Mouse (Mus musculus): ENCODE results near the gene Slc7a7. TPM values are rescaled to one million over a fixed set of nuclear protein-coding genes. Genes with fewer than 3 reads are reported as not detected.

The Slc7a7 gene
- total RNA-seq, 2 experiments from 2014 or later: 3.1 to 5.5 TPM

GRCm38 (mm10) chr14:54412629-54413170, 4.9 kb downstream of the Slc7a7 start:
- no peak for DNase-seq

DNA sequence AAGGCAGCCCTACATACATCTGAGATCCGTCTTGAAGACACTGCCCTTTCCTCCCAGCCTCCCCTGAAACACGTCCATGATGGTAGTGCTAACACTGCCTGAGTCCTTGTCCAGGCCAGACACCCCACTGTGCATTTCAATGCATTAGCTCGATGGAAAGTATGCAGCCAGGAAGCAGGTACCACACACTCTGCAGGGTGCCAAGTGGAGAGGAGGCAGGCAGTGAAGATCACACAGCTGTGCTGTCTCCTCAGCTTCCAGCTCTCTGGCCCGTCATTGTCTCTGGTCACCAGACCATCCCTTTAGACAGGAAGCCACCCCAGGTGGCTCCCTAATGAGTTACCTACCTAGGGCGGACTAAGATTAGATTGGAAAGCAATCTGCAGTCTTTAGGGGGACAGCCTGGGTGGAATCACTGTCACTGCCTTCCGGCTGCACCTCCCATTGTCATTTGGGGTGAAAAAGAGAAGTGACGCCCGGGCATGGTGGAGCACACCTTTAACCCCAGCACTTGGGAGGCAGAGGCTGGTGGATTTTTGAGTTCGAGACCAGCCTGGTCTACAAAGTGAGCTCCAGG, 5.5 kb downstream of the Slc7a7 start:
- DNase-seq: no peak

- DNase-seq: no peak
Measured at GRCm38 (mm10) chr14:54409980-54410810, 7.4 kb downstream of the Slc7a7 start.

DNA sequence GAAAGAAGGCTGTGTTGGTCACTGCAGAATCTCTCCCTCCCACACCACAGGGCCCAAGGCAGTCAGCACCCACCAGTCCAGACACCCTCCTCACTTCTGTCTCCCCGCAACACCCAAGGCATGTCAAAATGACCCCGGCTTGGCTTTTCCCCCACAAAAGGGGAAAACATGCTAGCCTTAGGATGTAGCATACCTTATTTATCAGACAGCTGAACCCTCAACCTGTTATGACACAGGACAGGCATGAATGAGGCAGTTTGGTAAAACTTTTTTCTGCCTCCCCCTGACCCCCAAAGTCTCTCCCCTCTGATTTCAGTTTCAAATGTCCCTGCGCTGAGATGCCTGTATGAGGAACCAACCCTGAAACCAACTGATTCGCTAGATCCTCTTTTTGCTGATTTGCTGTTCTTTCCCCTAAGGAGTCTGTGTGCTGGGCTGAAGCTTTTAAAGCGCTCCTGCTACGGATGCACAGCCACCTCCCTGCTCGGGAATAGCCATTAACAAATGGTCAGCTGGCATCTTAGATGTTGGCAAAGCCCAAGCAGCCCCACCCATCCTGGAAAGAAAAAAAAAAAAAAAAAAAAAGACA, 8.4 kb downstream of the Slc7a7 start:
- DNase-seq: no peak

GRCm38 (mm10) chr14:54408336-54409056, 9.1 kb downstream of the Slc7a7 start:
- DNase-seq: no peak

DNA sequence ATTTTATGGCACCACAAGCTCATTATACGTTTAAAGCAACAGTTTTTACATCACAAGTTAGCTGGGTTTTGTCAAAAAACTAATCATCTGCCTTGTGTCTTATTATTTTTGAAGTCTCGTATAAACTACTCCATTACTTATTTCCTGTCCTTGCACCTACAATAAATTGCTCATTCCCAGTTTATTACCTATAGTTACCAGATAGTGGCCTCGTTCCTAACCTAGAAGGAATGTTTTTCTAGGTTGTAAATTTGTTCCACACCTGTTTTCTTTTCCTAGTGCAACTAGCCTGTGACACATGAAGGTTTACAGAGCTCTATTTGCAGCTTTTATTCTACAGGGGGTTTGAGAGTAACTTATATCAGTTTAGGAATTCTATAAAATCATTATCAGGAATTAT, 15.9 kb downstream of the Slc7a7 start:
- DNase-seq: no peak

GRCm38 (mm10) chr14:54398921-54399382, 18.6 kb downstream of the Slc7a7 start:
- DNase-seq: no peak

DNA sequence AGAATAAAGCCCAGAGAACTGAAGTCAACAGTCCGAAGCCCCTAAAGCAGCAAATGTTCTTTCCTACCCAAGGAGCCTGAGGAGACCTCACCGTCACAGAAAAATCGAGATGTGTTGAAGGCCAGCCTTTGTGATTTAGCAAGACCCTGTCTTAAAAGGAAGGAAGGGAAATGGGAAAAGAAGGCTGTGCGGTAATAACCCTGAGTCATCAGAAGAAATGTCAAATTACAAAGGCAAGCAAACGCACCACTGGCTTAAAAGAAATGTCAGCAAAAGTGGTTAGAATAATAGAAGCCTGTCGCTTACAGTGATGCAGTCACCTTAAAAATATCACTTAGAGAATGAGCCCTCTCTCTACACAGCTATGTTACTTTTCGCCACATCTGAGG, 19.1 kb downstream of the Slc7a7 start:
- DNase-seq: no peak

DNA sequence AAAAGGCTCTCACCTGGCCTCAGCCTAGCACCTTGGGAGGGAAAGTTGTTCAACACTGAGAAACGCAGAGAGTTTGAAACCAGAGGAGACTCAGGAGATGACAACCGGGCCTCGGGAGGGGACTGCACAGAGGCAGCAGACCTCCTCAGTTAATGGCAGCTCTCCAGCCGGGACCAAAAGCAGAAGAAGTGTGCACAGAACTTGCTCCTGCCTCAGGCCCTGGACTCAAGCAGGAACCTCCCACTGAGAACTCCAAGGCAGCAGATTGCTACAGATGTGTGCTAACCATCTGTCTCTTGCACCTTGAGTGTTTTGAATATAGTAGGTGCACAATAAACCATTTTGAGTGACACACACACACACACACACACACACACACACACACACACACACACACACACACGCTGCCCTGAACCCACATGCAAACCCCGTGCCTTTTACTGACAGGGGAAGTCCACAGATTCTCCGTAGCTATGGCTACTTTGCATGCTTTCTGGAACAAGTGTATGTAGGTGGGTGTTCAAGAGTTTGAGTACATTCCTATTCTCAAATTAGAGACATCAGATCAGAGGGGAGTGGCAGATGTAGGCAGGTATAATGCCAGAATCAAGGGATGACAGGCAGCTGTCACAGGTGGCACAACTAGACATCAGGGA, 19.6 kb downstream of the Slc7a7 start:
- DNase-seq: no peak

- DNase-seq: no peak
Measured at GRCm38 (mm10) chr14:54396685-54397084, 20.9 kb downstream of the Slc7a7 start.

DNA sequence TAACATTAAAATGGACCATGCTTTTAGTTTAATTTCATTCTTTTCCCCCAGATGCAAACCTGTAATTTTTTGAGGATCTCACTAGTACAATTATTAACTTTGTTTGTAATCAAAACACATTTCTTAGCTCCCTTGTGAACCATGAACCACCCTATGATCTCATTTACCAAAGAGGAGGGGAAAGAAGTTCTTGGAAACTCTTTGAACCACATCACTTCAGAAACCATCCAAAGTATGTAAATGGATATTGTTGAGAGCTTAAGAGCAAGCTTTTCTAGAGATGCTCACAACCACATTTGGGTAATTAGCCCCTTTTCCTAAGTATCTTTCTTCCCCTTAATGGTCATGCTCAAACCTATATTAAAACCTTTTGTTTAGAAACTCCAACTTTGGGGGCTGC, 23.3 kb downstream of the Slc7a7 start:
- no peak for DNase-seq

GRCm38 (mm10) chr14:54393794-54394193, 23.8 kb downstream of the Slc7a7 start:
- DNase-seq: no peak

DNA sequence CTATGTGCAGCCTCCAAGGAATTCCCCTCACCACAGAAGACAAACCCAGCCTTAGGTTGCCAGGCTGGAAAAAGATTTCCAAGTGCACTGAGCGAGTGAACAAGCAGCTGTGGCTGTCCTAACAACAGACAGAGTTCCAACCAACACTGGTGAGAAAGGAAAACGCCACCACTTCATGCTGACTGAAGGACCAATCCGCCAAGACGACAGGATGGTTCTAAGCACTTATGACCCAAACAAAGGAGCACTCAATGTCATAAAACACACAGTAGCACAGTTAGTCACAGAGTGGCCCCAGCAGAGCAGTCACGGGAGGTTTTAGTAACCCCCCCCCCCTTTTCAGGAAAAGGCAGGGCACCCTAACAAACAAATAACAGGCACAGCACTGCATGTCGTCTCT, 26.7 kb downstream of the Slc7a7 start:
- no peak for DNase-seq

DNA sequence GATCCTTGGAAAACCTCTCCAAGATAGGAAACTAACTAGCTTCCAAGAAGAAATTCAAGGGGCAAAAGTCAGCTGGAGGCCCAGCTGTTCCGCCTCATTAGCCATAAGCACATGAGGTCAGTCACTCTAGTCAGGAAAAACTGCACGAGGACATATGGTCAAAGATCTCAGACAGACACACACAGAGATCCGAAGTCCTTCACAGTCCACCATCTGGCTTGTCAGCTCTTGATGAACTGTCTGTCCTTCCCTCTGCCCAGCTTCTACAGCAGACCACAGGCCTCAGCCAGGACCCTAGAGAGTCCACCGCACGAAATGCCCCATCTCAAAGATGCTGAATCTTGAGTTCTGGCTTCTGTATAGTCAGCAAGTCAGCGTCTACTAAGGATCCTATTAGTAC, 30.0 kb downstream of the Slc7a7 start:
- no peak for DNase-seq

DNA sequence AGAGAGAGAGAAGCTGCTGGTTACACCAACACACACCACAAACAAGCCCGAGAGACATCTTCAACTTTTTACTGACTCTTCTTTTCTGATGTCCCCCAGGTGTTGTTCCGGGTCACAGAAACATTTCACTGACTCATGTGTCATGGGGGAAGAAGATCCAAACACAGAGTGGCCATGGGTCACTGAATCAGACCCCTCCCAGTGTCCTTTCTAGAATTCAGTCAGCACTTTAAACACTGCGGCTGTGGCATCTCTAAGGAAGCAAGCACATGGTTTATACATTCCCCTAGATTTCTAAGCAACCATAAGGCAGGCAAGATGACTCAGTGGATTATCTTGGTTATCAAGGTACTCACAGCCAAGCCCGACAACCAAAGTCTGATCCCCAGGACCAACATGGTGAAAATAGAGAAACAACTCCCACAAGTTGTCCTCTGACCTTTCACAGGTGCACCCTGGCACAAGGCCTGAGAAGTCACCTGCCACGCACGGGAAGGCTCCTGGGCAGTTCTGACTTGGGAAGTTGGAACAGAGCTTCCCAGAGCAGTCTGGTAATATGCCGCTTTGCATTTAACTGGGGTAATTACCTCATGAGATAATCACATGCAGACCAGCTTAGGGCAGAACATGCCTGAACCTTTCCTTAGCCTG, 31.5 kb downstream of the Slc7a7 start:
- no peak for DNase-seq

DNA sequence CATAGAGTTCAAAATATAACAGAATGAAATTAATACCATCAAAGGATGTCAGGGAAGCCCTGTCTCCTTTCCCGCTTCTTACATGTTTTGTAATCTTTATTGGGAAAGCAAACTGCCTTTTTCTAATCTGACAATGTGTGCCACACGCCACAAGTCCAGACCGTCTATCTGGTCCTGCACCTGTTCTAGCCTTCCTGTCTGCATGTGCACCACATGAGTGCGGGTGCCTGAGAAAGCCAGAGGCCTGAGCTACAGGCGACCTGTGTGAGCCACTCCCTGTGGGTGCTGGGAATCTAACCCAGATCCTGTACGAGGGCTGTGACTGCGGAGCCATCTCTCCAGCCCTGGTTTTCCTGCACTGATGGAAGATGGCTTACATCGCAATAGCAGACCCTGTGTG, 33.2 kb downstream of the Slc7a7 start:
- DNase-seq: no peak

DNA sequence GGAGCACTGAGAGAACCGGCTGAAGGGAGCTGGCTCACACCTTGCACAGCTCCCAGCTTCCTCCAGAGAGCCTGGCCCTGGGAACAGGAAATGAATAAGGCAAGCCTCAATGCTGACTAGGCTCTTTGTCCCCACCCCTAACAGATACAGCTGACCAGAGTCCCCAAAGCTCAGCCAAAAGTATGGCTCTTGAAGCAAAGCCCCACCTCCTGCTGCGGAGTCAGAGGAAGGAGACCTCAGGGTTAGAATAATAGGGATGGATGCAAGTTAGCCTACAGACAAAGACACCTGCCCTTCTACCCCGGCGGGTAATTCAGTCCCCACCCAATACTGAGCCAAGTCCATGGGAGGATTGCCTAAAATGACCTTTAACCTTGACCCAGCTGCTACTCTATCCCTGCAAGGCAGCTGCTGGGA, 34.2 kb downstream of the Slc7a7 start:
- DNase-seq: no peak

DNA sequence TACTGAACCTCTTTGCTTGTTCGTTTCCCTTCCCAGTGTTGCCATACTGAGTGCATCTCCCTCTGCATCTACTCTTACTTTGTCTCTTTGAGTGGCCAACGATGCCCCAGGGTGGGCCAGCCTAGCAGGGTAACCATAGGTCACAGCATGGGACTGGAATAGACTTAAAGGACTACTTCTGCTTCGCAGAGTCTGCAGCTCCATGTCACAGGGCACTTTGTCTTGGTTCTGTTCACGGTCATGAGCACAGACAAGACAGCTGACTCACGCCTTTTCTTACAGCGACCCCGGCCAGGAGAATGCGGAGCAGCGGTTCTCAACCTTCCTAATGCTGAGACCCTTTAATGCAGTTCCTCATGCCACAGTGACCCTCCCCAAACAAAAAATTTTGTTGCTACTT, 34.9 kb downstream of the Slc7a7 start:
- no peak for DNase-seq

- DNase-seq: no peak
Measured at GRCm38 (mm10) chr14:54381816-54382215, 35.8 kb downstream of the Slc7a7 start.

GRCm38 (mm10) chr14:54380616-54381015, 37.0 kb downstream of the Slc7a7 start:
- DNase-seq: no peak

DNA sequence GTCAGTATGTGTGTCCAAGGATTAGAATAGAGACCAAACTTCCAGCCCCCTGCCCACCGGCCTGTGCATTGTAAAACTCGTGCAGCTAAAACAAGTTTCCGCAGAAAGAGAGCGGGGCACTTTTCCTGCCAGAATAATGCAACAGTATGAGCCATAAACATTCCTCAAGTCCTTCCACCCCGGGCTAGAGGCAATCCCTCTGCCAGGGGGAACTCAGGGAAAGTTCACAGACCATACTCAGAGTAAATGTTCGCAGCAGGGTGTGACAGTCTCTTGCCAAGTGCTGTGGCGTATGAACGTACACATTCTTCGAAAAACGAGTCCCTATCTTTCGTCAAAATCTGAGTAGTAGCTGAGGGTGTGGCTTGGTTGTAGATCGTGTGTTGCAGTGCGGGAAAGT, 38.0 kb downstream of the Slc7a7 start:
- DNase-seq: no peak

GRCm38 (mm10) chr14:54377166-54377565, 40.4 kb downstream of the Slc7a7 start:
- no peak for DNase-seq

All from gastrocnemius, postnatal 10 days (tissue).